Mouse (Mus musculus) heart, postnatal 36 days (tissue): ENCODE results near the gene Slc22a29. TPM values are rescaled to one million over a fixed set of nuclear protein-coding genes. Genes with fewer than 3 reads are reported as not detected.
A peak's percentile ranks its signal among the peaks of the same experiment; 100 is the strongest.
"Not testable (repeated sequence)": the region's sequence is repeated elsewhere in the genome, so short reads cannot be mapped to it uniquely, and the experiment has no call there.

Source experiments
- DNase-seq, 2 experiments: peaks; one replicate each; pipeline ENCODE4 v3.0.0; 2021 to 2022
- intact Hi-C: fragments of 180-260 bp; cut with DNase I; formaldehyde crosslinking; loops from one replicate; pipeline ENCODE4 v1.15.1; 2025
- total RNA-seq, 2 experiments: library from RNA; stranded (reverse); gene quantifications; 2 replicates each; pipeline ENCODE4 v1.2.3; 2021

Gene Slc22a29
- total RNA-seq = not detected

GRCm38 (mm10) chr19:8218800-8219199 is at the start of gene Slc22a29:
TSS of gene Slc22a29 (minus strand) at chr19:8218900.
- intact Hi-C loops = no loop called here

GRCm38 (mm10) chr19:8265324-8265723 is 46.6 kb upstream of the Slc22a29 start:
- intact Hi-C loops = loop anchor here (5.0 kb wide), 1 partner anchor 298 kb away; the partner anchor contains the start of gene Slc22a27
- no peak for DNase-seq

More at GRCm38 (mm10) chr19:8218800-8219199, at the start of gene Slc22a29:
- DNase-seq = no peak

- no peak for DNase-seq
- intact Hi-C loops = no loop called here
Measured at GRCm38 (mm10) chr19:8252705-8253037, 34.0 kb upstream of the Slc22a29 start.

GRCm38 (mm10) chr19:8251896-8252704 is 33.4 kb upstream of the Slc22a29 start:
- peak; percentile 17 to 37 for DNase-seq
- intact Hi-C loops = no loop called here

- intact Hi-C loops = no loop called here
- no peak for DNase-seq
Measured at GRCm38 (mm10) chr19:8228916-8229315, 10.2 kb upstream of the Slc22a29 start.

GRCm38 (mm10) chr19:8148787-8149523 is 69.7 kb downstream of the Slc22a29 start:
- intact Hi-C loops = no loop called here
- no peak for DNase-seq

- DNase-seq, intact Hi-C loops: not testable (repeated sequence)
Measured at GRCm38 (mm10) chr19:8142716-8143115, 76.0 kb downstream of the Slc22a29 start.

GRCm38 (mm10) chr19:8134127-8134841 is 84.4 kb downstream of the Slc22a29 start:
- DNase-seq, intact Hi-C loops: not testable (repeated sequence)

- intact Hi-C loops, DNase-seq: not testable (repeated sequence)
Measured at GRCm38 (mm10) chr19:8131881-8132280, 86.8 kb downstream of the Slc22a29 start, which contains the start of gene Slc22a28. TSS of gene Slc22a28 (minus strand) at chr19:8131982.

Other genes starting within 250 kb of the Slc22a29 start
- gene Slc22a28, start 86.9 kb downstream of the Slc22a29 start, total RNA-seq = not detected
- not detected for gene Slc22a30, start 186.2 kb upstream of the Slc22a29 start, total RNA-seq